Mouse (Mus musculus): ENCODE data around the gene Fam126a. TPM values are rescaled to one million over a fixed set of nuclear protein-coding genes. Genes with fewer than 3 reads are reported as not detected.

The Fam126a gene
- polyA plus RNA-seq, 2 experiments from 2014 or later = 8.7 TPM

DNA sequence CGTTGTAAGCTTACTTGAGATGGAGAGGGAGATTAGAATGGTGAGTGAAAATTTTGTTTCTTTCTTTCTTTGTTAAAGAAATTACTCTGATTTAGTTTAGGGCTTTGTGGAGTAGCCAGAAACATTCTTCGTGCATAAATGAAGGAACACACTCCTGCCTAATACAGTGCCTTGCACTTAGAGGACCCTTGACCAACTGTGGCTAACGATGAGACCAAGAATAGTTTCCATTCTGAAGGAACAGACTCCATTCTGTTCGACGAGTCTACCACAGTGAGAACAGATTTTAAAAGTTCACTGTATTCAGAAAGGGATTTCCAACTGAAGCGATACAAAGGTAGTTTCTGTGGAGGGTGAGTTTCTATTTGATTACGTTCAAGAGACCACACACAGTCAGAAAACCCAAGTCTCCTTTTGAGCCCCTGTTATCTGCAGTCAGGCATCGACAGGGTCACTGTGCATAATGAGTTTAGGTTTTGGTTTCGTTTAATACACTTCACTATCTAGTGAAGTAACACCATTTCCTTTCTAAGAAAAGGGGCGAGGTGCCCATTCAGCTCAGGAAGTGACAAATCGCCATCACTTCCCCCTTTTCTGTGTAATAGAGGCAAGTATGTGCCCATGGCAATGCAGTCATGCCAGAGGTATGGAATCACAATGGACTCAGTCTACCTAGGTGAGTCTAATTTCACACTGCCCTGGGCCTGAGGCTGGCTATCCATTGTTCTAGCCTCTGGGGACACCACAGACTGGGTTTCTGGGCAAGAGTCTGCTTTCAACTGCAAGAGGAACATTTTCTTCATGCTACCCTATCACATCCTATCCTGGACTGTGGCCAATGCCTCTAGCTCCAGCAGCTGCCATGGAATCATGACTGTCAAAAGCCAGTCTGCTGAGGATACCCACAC, 136.4 kb downstream of the Fam126a start:
- ATAC-seq = peak; percentile 98

DNA sequence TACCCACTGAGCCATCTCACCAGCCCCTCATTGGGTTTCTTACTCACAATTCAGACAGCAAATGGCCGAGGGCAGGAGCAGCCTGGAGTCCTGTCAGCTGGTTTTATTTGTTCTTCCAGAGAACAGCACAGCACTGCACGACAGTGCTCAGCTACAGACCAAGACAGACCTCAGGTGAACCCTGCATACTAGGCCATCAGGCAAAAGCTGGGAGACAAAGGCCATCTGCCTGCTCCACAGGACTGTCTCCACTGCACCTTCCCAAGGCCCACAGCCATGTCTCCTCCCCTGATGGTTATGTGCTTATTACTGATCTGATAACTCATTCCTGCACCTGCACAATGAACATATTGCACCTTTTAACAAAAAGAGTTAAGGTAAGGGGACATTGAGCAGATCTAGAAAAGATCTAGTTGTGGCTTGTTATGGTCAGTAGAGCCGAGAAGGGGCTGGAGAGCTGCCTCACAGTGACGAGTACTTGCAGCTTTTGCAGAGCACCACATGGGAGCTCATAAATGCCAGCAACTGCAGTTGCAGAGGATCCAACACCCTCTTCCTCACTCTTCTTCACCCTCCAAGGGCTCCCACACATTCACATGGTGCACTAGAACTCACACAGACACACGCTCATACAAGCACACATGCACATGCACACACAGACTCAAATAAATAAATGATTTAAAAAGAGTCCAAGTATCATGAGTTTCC, 137.2 kb downstream of the Fam126a start:
- peak; percentile 6 for ATAC-seq

DNA sequence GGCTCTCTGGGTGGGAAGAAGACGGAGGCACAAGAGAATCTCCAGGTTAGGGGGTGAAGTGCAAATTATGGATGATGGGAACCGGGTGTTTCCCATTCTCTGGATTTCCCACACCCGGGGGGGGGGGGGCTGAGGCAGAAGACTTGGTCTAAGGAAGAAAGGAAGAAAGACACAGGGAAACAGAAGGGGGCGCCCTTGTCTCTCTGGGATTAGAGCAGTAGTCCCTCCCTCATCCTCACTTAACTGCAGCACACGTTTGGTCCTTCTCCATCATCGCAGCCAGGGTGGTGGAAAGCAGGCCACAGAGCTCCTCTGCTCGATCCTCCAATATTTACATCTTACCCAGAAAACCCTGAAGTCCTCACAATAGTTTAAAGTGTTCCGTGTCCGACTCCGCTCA, 139.8 kb downstream of the Fam126a start:
- ATAC-seq = no peak

DNA sequence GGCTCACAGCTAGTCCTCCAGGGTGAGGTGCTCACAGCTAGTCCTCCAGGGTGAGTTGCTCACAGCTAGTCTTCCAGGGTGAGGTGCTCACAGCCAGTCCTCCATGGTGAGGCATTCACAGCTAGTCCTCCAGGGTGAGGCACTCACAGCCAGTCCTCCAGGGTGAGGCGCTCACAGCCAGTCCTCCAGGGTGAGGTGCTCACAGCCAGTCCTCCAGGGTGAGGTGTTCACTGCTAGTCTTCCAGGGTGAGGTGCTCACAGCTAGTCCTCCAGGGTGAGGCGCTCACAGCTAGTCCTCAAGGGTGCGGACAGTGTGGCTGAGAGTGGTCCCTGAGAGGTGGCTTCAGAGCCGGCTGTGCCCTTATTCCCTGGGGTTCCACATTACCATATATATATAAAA, 141.0 kb downstream of the Fam126a start:
- ATAC-seq = no peak

DNA sequence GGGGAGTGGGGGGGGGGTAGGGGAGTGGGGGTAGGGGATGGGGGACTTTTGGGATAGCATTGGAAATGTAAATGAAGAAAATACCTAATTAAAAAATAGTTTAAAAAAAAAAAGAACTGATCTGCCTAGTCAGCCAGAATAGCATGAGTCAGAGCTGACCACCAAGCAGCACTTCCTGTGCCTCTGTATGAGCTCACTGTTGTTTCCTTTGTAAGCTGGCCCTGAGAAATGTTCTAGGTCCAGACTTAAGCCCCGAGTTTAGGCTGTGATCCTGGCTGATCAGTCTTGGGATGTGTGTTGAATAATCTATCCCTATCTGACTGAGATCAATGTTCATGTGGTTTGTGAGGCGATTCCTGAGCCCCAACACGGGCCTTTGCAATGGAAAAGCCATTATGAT, 143.4 kb downstream of the Fam126a start:
- no peak for ATAC-seq

DNA sequence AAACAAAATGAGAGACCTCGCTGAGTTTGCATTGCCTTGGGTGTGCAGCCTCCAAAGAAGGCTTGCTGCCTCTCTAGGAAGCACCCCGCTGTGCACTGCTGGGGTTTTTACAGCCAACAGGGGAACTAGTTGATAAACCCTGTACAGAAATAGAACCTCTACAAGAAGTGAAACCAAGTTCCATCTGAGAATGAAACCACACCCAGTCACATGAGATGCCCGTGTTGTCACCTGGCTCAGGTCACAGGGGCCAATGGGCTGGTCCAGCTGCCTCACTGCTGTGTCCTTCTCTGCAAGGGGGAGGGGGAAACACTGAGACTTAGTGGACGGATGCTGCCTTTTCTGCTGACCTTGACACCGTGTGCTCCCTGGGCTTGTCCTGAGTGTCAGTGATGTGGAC, 156.0 kb downstream of the Fam126a start:
- peak; percentile 85 for ATAC-seq

DNA sequence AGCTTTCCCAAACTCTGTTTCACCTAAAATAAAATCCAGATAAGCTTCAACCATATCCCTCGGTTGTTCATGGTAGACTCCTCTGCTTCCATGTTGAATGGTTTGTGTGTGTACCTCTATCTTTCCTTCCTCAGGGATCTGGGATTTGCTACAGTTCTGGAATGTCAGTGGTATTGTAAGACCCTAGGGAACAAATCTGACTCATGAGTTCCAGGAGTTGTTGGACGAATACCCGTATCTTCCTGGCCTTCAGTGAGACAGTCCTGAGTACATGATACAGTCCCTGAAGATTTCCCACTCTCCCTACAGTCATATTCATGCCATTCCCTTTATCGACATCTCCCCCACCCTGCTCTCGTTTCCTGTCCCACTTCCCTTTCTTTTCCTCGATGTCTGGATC, 157.9 kb downstream of the Fam126a start:
- no peak for ATAC-seq

DNA sequence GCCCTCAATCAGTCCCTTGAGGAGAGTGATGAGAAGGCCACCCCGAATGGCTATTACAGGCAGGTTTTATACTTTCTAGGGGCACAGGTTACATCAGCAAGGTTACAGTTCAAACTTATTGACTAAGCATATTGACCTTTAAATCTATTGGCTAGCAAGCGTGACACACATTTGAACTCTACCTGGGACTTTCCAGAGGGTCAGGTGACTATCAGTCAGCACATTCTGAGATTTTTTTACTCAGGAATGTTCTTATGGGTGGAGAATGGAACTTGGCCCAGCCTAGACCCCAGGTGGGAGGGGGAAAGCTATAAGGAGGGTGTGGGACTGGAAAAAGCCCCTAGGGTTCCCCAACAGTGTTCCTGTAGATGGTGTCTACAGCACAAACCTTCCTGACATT, 159.2 kb downstream of the Fam126a start:
- ATAC-seq = peak; percentile 15

DNA sequence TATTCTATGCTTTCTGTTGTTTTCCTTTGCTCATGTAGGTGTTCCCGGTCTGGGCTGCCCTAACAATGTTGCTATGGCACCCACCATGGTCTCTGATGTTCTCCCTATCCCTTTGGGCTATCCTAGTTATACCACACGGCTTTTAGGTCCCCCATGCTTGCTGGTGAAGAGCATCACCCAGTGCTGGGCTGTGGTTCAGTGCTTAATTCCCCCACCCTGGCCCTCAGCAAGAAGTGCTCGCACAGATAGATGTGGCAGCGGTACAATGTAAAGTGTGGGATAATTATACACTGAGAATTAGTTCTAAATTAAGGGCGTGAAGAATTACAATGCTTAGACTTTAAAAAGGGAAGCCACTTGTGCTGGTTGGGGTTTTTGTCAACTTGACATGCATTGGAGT, 164.5 kb downstream of the Fam126a start:
- ATAC-seq = no peak

Other genes starting within 250 kb of the Fam126a start
- gene Pus7, start 247.0 kb downstream of the Fam126a start, polyA plus RNA-seq (2017; shearing (Covaris generic)) = 10 to 100 TPM; 11.0 to 11.8 TPM
- 10 to 100 TPM; 18.3 to 24.0 TPM for gene Rint1, start 243.0 kb downstream of the Fam126a start, polyA plus RNA-seq (2017; shearing (Covaris generic))
- 100 to 1,000 TPM in 1 of 2 experiments, 10 to 100 TPM in 1; 57.3 to 118 TPM for gene Tomm7, start 186.5 kb downstream of the Fam126a start, polyA plus RNA-seq (2017; shearing (Covaris generic))
- 10 to 100 TPM; 11.9 to 12.8 TPM for gene Klhl7, start 69.9 kb upstream of the Fam126a start, polyA plus RNA-seq (2017; shearing (Covaris generic))
- gene Nupl2, start 134.3 kb upstream of the Fam126a start, polyA plus RNA-seq (2017; shearing (Covaris generic)) = 1 to 10 TPM; 3.8 to 7.1 TPM

Measured in CD4-positive, CD25-positive, alpha-beta regulatory T cell, adult 4 months (primary cell).